Mouse (Mus musculus) cortical plate, adult 2 months (tissue): ENCODE results near the gene Gnat1.

ENCODE experiments used
- CTCF ChIP-seq: fragments of 200-500 bp; IDR thresholded peaks from 2 replicates; pipeline ENCODE4 v1.5.1; 2011; ENCODE audit warnings: mild to moderate bottlenecking, control low read depth, low read length; ENCODE audit not compliant: insufficient read depth; ENCODE audit errors: extremely low read depth
- POLR2A ChIP-seq: fragments of 200-500 bp; IDR thresholded peaks from 2 replicates; pipeline ENCODE4 v1.6.1; 2011; ENCODE audit warnings: mild to moderate bottlenecking, low read length, control low read depth; ENCODE audit not compliant: insufficient read depth; ENCODE audit errors: extremely low read depth

DNA sequence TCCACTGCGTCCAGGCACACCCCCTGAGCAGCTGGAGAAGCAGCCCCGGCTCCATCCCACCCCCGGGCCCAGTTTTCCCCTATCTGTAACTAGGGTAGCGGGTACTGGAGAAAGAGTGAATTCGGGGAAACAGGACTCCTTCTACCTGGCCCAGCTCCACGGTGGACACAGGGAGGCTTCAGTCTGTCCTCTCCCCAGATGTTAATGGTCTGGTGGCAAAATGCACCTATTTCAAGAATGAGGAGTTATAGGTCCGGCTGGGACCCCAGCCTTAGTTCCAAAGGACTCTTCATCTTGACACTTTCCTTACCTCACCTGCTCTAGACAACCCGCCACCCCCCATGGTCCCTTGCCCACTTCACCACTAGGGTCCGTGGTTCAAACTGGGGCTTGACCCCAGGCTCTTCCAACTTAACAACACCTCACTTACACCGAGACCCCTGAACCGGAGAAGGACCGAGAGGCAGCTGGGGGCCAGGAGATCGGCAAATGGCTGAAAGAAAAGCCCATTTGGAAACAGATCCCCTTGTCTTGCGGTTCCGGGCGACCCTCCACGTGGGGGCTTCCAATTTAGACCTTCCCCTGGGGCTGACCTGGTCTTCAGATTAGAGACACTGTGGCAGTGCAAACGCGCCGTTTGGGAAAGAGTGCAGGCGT lies 29.1 kb upstream of the Gnat1 start:
- no peak for TF ChIP-seq CTCF
- no peak for TF ChIP-seq POLR2A
